Mouse (Mus musculus) activated CD4-positive, CD25-positive, alpha-beta regulatory T cell, adult 9 weeks (primary cell): Measurements from ENCODE around the gene G0s2. TPM values are rescaled to one million over a fixed set of nuclear protein-coding genes. Genes with fewer than 3 reads are reported as not detected.

Source experiments
- polyA plus RNA-seq: library from polyadenylated mRNA; unstranded; fragments of 100-300 nt; shearing (Covaris generic); gene quantifications from one replicate; pipeline ENCODE4 v1.2.1, GENCODE M21; 2017

G0s2 gene
- polyA plus RNA-seq, result 1.8 TPM

GRCm38 (mm10) chr1:193272916-193273601 is at the start of gene G0s2:
Gene G0s2 (minus strand): TSS chr1:193273217.

GRCm38 (mm10) chr1:193263955-193264598 is 8.9 kb downstream of the G0s2 start, which contains the start of gene Hsd11b1:
Gene Hsd11b1 (minus strand): TSS chr1:193264075.

Other genes with a start within 250 kb of the G0s2 start
- 0.22 TPM for gene Syt14, start 237.4 kb downstream of the G0s2 start, polyA plus RNA-seq
- 6.1 TPM for gene Diexf, start 142.9 kb downstream of the G0s2 start, polyA plus RNA-seq
- gene Irf6, start 120.1 kb downstream of the G0s2 start, polyA plus RNA-seq, result 18.7 TPM
- gene A130010J15Rik, start 105.2 kb downstream of the G0s2 start, polyA plus RNA-seq, result 7.9 TPM
- 654 TPM for gene Traf3ip3, start 71.5 kb downstream of the G0s2 start, polyA plus RNA-seq
- 26.5 TPM for gene Lamb3, start 65.5 kb downstream of the G0s2 start, polyA plus RNA-seq
- 154 TPM for gene Hsd11b1, start 9.1 kb downstream of the G0s2 start, polyA plus RNA-seq
- not detected for gene Camk1g, start 97.1 kb upstream of the G0s2 start, polyA plus RNA-seq